Mouse (Mus musculus) lung, postnatal 0 days (tissue): Measurements from ENCODE around the gene Psmb7.

Source experiments
- CTCF ChIP-seq: IDR thresholded peaks from 2 replicates; pipeline ENCODE4 v1.5.1; 2016; ENCODE audit warnings: antibody characterized with exemption, mild to moderate bottlenecking
- EP300 ChIP-seq: IDR thresholded peaks from 2 replicates; pipeline ENCODE4 v1.6.1; 2016; ENCODE audit warnings: antibody characterized with exemption, mild to moderate bottlenecking, control low read depth

GRCm38 (mm10) chr2:38628801-38629200 lies 15.1 kb downstream of the Psmb7 start:
- TF ChIP-seq EP300 (no peak), CTCF (no peak)
